Mouse (Mus musculus) midbrain, embryonic 10.5 days (tissue): ENCODE results near the gene Sypl2. TPM values are rescaled to one million over a fixed set of nuclear protein-coding genes. Genes with fewer than 3 reads are reported as not detected.

Experiments used
- polyA plus RNA-seq: library from polyadenylated mRNA; unstranded; fragments of >200 nt; fragmentation: Nextera tagmentation; extraction: Ambion mirVana; gene quantifications from 2 replicates; pipeline ENCODE4 v1.2.1, GENCODE M21; 2016

The Sypl2 gene
- polyA plus RNA-seq, 1 experiment from 2014 or later, result 0.42 TPM

Other genes with a start within 250 kb of the Sypl2 start
- gene Gstm2, start 240.2 kb downstream of the Sypl2 start, polyA plus RNA-seq, result 11.6 and 12.6 TPM in 2 replicates
- 34.1 and 35.0 TPM in 2 replicates for gene Gstm1, start 208.7 kb downstream of the Sypl2 start, polyA plus RNA-seq
- gene Gstm4, start 181.8 kb downstream of the Sypl2 start, polyA plus RNA-seq, result 12.4 and 14.1 TPM in 2 replicates
- gene Ampd2, start 140.0 kb downstream of the Sypl2 start, polyA plus RNA-seq, result 60.0 and 63.8 TPM in 2 replicates
- gene Gnat2, start 133.9 kb downstream of the Sypl2 start, polyA plus RNA-seq, result 0.72 and 1.5 TPM in 2 replicates
- gene Gnai3, start 80.5 kb downstream of the Sypl2 start, polyA plus RNA-seq, result 204 and 211 TPM in 2 replicates
- gene Gpr61, start 71.8 kb downstream of the Sypl2 start, polyA plus RNA-seq, result 0.33 and 0.41 TPM in 2 replicates
- gene Amigo1, start 40.3 kb downstream of the Sypl2 start, polyA plus RNA-seq, result 4.1 and 4.5 TPM in 2 replicates
- 4.9 and 5.0 TPM in 2 replicates for gene Cyb561d1, start 25.4 kb downstream of the Sypl2 start, polyA plus RNA-seq
- 18.1 and 23.5 TPM in 2 replicates for gene Atxn7l2, start 15.7 kb downstream of the Sypl2 start, polyA plus RNA-seq
- gene Psma5, start 30.3 kb upstream of the Sypl2 start, polyA plus RNA-seq, result 299 and 349 TPM in 2 replicates
- gene Sort1, start 57.4 kb upstream of the Sypl2 start, polyA plus RNA-seq, result 10.8 and 15.6 TPM in 2 replicates
- gene Mybphl, start 138.3 kb upstream of the Sypl2 start, polyA plus RNA-seq, result 0.09 TPM in 1 of 2 replicates, not detected in the other
- gene Psrc1, start 157.2 kb upstream of the Sypl2 start, polyA plus RNA-seq, result 93.3 and 105 TPM in 2 replicates
- 53.7 and 67.5 TPM in 2 replicates for gene Celsr2, start 188.9 kb upstream of the Sypl2 start, polyA plus RNA-seq
- 179 and 187 TPM in 2 replicates for gene Sars, start 218.6 kb upstream of the Sypl2 start, polyA plus RNA-seq